Mouse (Mus musculus) thymus, adult 18-20 months (tissue): ENCODE measurements at regions not wholly inside any gene's neighbourhood (a gene's known extent, or its start where the extent isn't known, plus 50 kb on each side); places are given as distances from the start of the nearest gene placed in this dataset.

Experiments
- DNase-seq, 2 experiments: peaks; one replicate each; pipeline ENCODE4 v3.0.0; 2022; ENCODE audit warnings: mixed read lengths in 2 of 2

GRCm38 (mm10) chr13:71121484-71121883 lies 279.9 kb upstream of the Adamts16 start:
- no peak for DNase-seq

- no peak for DNase-seq
Observed at GRCm38 (mm10) chr13:71108175-71108574, 266.6 kb upstream of the Adamts16 start.

DNA sequence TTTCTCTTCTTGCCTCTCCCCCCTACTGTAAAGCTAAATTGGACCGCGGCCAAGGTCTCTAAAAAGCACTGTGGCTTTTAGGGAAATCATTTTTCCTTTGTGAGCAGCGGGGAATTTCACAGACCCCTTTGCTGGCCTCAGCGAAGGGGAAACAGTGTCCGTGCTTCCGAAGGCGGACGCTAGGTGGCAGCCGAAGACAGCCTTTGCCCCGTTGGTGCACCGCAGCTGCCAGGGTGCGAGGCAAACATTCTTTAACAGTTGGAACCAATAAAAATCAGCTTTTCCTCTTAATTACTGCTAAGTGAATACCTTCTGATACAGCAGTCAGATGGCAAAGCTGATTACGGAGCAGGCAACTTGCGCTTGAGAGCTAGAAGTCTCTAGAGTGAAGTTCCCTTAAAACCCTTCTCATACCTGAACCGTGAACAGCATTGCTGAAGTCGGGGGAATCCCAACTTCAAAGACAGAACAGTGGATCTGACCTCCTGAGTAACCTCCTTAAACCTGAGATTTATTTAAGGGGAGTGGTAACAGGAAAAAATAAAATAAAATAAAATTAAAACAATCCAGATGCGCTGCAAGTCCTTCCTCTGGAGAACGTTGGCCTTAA lies 263.7 kb upstream of the Adamts16 start:
- DNase-seq: no peak

DNA sequence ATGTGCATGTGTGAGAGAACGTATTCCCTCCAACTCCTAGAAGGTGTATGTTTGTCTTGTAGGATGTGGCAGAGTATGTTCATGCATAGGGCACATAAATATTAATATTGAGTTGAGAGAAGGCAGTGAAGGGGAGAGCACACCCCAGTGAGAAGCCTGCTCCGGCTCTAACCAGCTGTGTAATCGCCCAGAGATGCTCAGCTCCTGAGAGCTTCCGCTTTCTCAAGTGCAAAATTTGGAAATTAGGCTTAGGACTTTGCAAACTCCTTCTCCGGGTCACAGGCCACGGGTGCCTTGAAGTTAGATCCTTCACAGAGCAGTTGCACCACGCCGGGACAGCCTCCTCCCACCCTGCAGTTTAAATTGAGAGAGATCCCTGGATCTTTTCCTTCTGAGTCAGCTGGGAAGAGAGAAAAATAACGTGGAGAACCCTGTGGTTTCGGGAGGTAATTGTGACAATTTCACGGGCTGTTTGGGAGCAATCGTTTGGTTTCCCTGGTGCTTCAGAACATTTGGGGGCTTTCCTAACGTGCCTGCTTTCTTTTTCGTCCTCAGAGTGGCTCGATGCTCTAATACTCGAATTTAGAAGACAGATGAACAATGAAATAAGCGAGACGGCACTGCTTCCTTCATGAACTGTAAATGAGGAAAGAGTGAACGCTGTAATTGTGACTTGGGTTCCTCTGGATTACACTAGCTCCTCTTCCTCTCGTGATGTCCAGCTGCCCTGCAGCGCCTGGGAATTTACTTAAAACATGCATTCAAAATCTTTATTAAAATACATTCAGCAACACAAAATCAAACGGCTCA lies 263.0 kb upstream of the Adamts16 start:
- DNase-seq: no peak

DNA sequence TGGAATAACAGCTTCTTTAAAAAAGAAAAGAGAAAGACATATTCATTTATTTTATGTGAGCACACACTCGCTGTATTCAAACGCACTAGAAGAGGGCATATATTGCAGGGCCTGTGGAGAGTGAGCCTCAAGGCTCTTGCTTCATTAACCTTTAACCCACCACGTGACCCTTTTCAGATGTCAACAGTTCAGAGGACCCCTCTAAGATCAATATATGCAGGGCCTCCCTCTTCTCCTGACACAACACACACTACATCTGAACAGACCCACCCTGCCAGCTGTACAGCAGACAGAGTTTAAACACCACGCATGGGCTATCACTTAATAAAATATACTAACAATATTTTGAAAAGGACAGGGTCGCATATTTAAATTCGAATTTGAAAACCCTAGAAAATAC lies 242.7 kb upstream of the Adamts16 start:
- DNase-seq: no peak

DNA sequence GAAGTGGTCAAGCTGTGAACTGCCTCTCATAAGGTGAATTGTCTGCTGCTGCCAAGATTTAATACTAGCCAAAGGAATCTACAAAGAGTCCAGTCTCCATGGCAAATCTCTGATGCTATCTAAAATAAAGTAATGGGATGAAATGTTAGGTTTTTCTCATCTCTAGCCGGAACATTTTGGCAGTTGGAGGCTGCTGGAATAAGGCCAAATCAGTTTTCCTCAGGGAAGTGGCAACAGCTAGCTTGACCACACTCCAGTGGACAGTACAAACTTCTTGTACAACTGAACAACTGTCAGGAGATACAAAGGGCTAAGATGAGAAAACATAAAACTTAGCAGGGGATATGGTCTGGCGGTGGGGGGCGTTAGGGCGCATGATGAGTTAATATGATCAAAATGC lies 234.3 kb upstream of the Adamts16 start:
- DNase-seq: no peak

DNA sequence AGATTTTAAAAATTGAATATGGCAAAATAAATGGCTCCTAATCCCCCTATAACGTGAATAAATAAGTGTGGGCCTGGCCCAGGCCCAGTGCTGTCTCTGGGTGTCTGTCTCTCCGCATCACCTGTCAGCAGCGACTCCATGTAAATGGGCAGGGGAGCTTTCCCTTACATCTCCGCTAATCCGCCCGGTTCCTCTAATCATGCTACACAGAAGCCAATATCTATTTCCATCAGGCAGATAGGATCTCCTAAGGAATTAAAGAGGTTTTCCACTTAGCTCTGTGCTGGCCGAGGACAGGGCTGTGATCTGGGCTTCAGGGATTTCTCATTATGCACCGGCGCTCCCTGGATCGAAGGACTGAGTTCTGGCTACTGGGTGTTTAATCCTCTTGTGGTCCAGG lies 232.4 kb upstream of the Adamts16 start:
- DNase-seq: no peak

DNA sequence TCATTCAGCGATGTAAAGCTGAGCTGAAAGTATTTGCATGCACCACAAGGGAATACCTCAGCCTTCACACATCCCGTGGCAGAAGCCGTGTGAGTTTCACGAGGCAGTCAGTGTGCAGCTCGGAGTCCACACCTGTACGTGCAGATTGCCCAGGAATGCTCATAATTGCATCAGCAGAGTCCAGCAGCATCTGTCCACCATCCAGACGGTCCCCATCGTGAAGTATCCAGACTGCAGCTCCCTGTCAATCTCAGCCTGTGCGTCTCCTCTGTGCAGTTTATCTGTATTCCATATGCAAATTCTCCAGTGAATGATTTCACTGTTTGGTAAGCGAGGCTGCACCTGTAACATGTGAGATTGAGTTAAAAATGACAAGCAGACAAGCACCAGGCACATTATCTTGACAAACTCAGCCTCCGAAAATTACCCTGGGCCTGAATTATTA lies 227.2 kb upstream of the Adamts16 start:
- DNase-seq: no peak

DNA sequence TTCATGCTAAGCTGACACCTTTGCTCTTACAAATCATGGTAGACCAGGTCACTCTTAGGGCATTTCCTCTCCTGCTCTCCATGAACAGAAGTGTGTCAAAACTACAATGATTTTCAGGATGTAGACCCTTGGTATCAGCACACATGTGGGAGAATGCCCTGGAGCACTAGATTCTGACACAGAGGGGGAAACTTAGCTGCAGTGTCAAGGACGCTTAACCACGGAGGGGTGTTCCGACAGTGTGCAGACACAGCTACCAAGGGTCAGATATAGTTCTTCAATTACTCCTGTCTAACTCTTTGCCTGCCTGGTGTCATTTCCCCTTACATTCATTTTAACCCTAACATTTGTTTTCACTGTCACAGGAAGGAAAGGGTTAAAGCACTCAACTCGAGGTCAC lies 226.4 kb upstream of the Adamts16 start:
- no peak for DNase-seq

GRCm38 (mm10) chr13:71065568-71065967 lies 224.0 kb upstream of the Adamts16 start:
- no peak for DNase-seq

DNA sequence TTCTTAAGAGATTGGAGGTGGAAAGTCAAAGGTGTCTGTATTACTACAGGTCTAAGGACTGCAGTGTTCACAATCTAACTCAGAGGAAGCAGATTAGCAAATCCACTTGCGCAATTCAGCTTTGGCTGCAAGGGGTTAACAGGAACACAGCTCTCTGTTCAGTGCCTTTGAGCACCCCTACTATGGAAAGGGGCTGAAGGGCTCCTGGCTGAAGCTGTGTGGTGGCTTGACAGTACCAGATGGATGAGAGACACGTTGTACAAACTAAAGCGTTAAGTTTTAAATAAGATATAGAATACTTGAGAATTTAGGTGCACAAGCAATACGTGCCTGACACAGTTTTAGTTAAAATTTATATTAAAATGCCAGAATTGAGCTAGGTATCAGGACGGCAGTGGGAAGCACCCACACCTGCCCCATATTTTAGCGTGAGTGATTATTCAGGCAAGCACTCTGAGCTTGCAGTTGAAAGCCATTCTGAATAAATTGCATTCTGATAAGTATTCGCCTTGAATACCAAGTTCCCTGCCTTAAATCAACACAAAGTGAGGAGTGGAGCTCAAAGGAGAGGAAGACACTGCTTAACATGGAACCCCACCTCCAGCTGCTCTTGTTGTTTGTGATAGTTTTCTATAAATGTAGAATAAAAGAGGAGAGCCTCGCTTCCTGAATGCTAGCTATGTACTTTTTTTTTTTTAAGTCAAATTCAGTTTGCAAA lies 223.1 kb upstream of the Adamts16 start:
- no peak for DNase-seq

- DNase-seq: no peak
Observed at GRCm38 (mm10) chr13:71053361-71054264, 212.0 kb upstream of the Adamts16 start.

DNA sequence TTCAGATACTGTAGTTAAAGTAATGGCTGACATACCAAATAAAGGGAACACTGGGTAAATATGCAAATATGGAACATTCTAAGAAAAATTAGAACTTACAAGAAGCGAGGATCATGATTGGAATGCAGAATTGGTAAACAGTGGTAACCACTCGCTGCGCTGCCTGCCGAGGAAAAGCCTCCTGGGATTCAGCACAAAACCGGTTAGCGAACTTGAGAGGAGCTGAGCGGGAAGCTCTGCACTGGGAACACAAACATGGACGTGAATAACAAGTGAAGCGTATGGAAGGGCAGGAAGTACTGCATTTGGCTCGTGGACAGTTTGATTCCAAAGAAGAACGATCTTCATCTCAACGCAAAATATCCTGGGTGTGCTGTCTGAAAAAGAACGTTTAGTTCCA lies 209.0 kb upstream of the Adamts16 start:
- no peak for DNase-seq

GRCm38 (mm10) chr13:71036000-71036399 lies 194.4 kb upstream of the Adamts16 start:
- no peak for DNase-seq

DNA sequence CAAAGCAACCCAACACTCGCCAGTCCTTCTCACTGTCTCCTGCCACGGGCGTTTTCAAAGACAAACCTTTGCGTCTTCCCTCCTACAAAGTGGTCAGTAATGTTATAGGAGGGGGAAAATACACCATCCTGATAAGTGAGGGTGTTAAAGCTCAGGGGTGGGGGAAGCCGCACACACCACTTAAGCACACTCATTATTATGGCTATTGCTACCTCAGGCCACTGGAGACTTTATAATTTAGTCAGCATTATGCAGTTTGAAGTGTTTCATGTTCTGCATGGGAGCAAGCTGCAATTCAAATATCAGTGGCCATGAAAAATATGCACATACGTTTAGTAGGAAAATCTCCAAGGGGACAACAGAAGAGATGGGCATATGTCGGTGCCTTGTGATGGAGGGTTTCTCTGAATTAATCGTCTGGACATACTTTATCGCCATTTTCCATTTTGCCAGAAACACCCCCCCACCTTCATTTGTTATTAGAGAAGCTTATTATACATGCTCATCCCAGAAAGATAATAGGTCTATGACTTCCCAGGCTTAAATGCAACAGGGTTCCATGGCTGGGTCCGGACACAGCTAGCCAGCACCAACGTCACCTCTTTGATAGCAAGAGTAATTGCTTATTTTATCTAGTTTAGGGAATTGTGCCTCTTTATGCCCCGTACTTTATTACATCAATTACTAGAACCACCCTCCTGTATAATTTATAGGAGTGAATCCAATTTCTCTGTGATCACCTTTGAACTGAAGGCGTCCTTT lies 193.5 kb upstream of the Adamts16 start:
- DNase-seq: no peak

- DNase-seq: no peak
Observed at GRCm38 (mm10) chr13:71008216-71008615, 166.6 kb upstream of the Adamts16 start.

- no peak for DNase-seq
Observed at GRCm38 (mm10) chr13:71006117-71006516, 164.5 kb upstream of the Adamts16 start.

- no peak for DNase-seq
Observed at GRCm38 (mm10) chr13:71003517-71003916, 161.9 kb upstream of the Adamts16 start.

DNA sequence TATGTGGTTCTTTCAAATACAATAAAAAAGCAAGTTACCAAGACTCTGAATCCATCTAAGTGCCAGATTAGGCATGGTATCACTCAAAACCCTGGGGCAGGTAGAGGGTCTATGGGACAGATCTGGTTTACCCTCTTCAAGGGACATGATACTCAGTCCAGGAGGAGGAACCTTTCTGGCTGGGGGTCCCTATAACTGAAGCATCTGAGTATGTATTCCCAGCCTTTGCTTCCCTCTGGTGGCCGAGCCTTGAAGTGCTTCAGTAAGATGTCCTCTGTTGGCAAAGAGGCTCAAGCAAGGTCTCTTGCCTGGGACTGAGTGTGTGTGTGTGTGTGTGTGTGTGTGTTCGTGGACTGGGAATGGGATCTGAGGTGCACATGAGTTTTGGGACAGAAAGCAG lies 159.7 kb upstream of the Adamts16 start:
- peak in 1 of 2 experiments; percentile 2 for DNase-seq

GRCm38 (mm10) chr13:71000422-71001008 lies 158.9 kb upstream of the Adamts16 start:
- DNase-seq: no peak

- DNase-seq: no peak
Observed at GRCm38 (mm10) chr13:70993522-70993921, 151.9 kb upstream of the Adamts16 start.
